Mouse (Mus musculus) adrenal gland, adult 2 months (tissue): Measurements from ENCODE around the gene Mamld1. TPM values are rescaled to one million over a fixed set of nuclear protein-coding genes. Genes with fewer than 3 reads are reported as not detected.

Experiments
- DNase-seq: peaks from one replicate; pipeline ENCODE4 v3.0.0; 2021
- polyA plus RNA-seq: library from polyadenylated mRNA; depleted of rRNA; stranded (reverse); fragments of >200 nt; gene quantifications from 2 replicates; pipeline ENCODE4 v1.2.3, GENCODE M21; 2012; rRNA removed
- total RNA-seq, 2 experiments: library from RNA; stranded (reverse); gene quantifications; 2 replicates each; pipeline ENCODE4 v1.2.3; 2021

Mamld1 gene
- total and polyA plus RNA-seq, 3 experiments = 12.0 to 25.5 (median 12.9) TPM

DNA sequence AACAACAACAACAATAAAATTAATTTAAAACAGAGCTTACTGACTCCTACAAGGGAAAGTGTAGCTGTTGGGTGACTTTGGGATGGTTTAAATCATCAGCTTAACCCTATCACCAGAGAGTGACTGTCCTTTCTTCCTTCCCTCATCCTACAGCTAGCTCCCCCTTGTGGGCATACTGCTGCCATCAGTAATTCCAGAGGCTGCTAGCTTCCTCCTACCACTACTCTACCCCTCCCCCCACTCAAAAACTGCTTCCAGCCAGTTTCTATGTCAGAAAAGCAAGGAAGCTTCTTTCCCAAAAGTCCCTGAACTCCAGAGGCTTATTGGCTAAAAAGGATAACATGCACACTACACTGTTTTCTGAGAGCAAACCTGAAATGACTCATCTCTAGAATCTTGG is 81.4 kb downstream of the Mamld1 start:
- peak; percentile 45 for DNase-seq

DNA sequence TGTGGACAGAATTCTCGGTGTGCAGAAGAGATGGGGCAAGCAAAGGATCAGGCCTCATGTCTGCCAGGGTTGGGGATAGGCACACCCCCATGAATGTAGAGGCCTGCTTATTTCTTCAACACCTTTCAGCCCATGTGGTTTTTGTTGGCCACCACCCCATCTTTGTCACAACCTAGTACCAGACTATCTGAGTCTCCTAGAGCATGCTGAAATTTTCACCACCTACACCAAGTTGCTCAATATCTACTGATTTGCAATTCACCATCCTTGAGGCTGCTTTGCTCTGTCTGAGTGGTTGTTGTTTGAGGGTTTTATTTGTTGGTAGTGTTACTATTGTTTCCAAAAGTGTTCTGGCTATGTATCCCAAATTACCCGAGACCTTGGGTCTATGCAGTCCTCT is 91.3 kb downstream of the Mamld1 start:
- DNase-seq = no peak

DNA sequence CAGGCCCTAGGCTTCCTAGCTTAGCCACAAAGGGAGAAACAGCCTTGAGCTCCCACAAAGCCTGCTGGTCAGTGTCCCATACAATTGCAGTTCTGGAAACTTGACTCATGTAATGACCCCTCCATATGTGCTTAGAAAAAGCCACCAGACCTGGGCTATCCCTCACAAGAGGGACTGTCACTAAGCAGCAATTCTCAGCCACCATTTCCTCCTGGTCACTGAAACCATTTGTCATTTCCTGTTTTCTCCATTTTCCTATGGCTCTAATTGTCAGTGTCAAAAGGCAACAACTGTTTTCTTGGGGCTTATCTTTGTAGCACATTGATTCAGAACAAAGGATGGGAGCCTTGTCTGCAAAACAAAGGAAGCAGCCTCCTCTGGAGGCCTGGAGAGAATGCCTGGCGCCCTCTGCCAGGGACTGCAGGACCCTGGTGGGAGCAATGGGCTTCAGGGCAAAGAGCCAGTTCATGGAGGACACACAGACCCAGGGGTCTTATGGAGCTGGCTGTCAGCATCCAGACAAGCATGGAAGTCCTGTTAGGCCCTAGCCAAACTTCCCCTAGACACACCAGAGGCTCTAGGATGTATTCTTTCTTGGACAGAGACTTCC is 99.5 kb downstream of the Mamld1 start:
- no peak for DNase-seq

DNA sequence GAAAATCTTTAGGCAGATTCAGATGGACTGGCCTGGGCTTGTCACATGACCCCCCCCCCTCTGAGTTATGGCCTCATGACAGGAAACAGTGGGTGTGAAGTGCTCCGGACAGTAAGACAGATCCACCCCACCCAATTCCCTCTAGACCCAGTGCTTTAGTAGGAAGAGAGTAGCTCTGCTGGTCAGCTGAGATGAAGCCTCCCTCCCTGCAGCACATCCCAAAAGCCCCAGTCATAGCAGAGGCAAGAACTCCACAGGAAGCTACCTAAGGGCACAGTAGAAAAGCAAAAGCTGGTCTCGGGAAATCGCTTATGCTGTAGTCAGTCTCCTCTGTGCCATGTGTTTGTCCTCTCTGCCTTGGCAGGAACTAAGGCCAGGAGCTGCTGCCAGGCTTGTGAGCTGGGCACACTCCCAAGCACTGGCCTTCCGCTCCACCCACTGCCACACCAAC is 100.5 kb downstream of the Mamld1 start:
- peak; percentile 84 for DNase-seq

DNA sequence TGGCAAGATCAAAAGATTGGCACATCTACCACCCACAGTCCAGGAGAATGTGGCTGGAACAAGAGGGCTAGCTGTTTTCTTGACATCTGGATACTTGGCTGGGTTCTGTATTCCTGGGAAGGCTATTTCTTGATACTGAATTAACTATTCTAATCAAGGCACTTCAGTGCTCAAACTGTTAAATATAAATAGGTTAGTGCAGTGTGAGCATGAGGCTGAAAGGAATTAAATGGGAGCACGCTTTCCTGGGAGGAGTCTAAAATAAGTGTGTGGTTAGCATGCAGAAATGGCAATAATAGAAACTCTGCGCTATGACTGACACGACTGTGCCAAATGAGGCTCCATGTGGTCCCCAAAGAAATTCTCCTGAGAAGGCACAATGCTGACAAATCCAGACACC is 131.5 kb downstream of the Mamld1 start:
- DNase-seq = no peak

DNA sequence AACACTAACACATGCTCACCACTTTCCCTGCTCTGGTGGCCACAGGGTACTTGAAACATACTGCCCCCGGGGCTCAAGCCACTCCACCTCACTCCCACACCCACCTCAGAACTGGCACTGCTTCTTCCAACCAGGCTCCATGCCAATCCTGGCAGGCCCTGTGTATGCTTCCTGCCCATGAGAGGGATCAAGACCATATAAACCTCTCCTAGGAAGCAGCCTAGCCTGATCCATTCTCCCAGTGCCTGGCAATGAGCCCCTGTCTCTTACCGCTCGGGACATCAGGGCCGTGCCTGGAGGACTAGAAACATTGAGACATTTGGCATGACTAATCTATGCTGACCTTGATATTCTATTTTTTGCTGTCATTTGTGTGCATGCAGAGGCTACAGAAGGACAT is 133.6 kb downstream of the Mamld1 start:
- peak; percentile 70 for DNase-seq

DNA sequence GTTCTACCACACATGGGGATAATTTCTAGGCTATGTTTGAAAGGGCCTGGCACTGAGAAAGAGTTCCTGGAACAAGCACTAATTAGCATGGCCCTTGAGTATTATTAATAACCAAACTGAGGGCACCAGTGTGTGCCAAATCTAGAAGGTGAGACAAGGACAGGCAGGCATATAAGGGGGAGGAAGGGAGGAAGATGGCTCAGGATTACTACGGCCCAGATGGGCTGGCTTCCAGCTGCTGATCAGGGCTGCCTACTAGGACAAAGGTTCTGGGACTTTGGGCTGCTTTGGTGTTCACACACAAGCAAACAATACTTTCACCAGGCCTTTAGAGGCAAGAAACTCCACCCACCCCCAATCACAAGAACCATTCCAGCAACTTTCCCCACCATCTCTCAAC is 136.3 kb downstream of the Mamld1 start:
- DNase-seq = peak; percentile 26

DNA sequence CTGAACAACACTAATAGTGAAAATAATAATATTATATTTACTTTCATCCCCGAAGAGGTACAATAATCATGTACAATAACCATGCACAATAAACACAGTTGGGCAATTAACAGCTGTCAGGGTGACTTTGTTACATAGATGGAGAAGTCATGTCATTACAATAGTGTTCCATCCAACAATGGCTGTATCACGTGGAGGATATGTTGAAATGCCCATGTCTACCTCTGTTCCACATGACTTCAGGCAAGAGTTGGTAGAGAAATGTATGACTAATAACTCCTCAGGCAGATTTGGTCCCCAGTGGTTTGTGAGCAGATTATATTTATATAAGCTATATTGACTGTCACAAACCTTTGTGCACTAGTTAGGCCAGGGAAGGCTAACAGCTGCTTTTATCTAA is 154.7 kb downstream of the Mamld1 start:
- DNase-seq = no peak

Other genes starting within 250 kb of the Mamld1 start
- 10 to 100 TPM; 16.6 to 17.4 TPM for gene Mtm1, start 160.5 kb downstream of the Mamld1 start, total RNA-seq
- 1.0 and 1.6 TPM in 2 replicates for gene Mtm1, start 160.5 kb downstream of the Mamld1 start, polyA plus RNA-seq